Mouse (Mus musculus): ENCODE results near the gene Naip1.

GRCm38 (mm10) chr13:100493313-100493712, 40.6 kb upstream of the Naip1 start:
- TF ChIP-seq CTCF (IDR thresholded peaks at IDR 0.05; ENCODE audit: low read depth) = no peak
- no peak for TF ChIP-seq EP300 (IDR thresholded peaks at IDR 0.05; ENCODE audit: low read depth)

Data from liver, embryonic 14.5 days (tissue).